Mouse (Mus musculus): ENCODE measurements around the gene Ilf3.

GRCm38 (mm10) chr9:21332161-21333061, 35.3 kb upstream of the Ilf3 start:
- no peak for TF ChIP-seq CTCF (IDR thresholded peaks at IDR 0.05; ENCODE audit: control insufficient read depth, insufficient read depth, insufficient replicate concordance, low read depth, low read length)
- TF ChIP-seq POLR2A (IDR thresholded peaks at IDR 0.05; ENCODE audit: control insufficient read depth, low read depth, low read length): no peak

All from testis, adult 2 months (tissue).